Mouse (Mus musculus): Measurements from ENCODE around the gene Anapc16.

DNA sequence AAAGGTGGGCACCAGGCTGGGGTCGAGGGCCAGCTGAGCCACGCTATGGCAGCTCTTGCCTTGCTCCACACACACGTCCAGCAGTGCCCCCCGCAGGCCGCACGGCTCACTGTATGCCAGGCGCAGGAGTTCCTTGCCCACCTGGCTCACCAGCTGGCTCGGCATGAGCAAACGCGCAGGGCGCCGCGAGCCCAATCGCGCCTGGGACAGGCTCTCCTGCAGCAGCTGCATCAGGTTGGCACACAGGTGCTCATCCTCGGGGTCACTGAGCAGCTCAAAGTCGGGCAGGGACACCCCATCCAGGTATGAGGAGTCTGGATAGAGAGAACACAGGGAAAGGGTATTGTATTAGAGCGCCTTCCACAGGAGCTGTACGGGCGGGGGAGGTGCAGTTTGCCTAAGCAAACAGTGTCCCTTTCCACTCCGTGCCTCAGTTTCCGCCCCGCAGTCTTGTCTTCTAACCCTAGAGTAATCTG lies 52.2 kb downstream of the Anapc16 start:
- no peak for TF ChIP-seq CHD2 (IDR thresholded peaks at IDR 0.05; ENCODE audit: low read depth, low read length)
- TF ChIP-seq MAFK (IDR thresholded peaks at IDR 0.05; ENCODE audit: insufficient read depth, low read depth, low read length): no peak

All from ES-E14 (cell line).